Mouse (Mus musculus): Measurements from ENCODE around the gene Proser3.

Proser3 gene

GRCm38 (mm10) chr7:30552102-30553020 lies at the start of gene Proser3, which contains the start of gene Hspb6:
TSS of gene Proser3 (minus strand) at chr7:30552299.
TSS of gene Hspb6 (plus strand) at chr7:30552178.
- peak; percentile 98 to 99 for DNase-seq

DNA sequence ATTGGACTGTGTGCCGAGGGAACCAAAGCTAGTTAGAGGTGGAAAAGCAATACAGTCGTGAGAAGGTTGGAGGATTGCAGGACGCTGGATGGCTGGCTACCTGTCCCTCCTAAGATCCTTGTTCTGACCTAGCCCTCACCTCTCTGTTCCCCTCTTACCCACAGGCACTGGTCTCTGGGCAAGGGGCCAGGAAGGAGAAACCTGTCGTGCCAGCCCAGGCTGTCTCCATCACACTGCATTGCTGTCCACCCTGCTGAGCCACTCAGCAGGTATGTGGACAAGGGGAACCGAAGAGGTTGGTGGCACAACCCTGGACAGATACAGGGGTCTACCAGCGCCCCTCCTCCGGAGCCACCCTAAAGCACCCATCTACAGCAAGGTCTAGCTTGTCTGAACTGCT lies 48.6 kb upstream of the Proser3 start:
- DNase-seq: peak; percentile 46 to 50

GRCm38 (mm10) chr7:30599933-30600353 lies 47.8 kb upstream of the Proser3 start:
- peak; percentile 98 for DNase-seq

DNA sequence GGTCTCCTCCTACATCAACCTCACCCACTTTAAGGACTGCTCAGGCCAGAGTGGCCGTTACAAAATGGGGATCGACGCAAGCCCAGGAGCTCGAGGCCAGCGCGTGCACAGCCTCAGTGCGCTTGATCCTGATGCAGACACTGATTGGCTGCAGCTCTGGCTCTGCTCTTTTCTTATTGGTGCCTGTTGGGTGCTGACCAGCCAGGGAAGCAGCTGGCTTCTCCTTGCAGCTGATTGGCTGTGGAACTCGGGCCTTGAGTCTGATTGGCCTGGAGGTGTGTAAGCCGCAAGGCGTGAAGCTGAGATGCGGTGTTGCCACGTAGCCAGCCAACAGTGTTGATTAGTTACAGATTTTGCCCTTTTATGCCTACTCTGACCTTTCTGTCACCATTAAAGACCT lies 46.7 kb upstream of the Proser3 start, which contains the start of gene Zbtb32:
TSS of gene Zbtb32 (minus strand) at position 124 of the 400 bp plus-strand sequence.
- DNase-seq: no peak

GRCm38 (mm10) chr7:30596811-30597210 lies 44.7 kb upstream of the Proser3 start:
- no peak for DNase-seq

GRCm38 (mm10) chr7:30596093-30596492 lies 44.0 kb upstream of the Proser3 start:
- DNase-seq: no peak

GRCm38 (mm10) chr7:30594510-30595024 lies 42.5 kb upstream of the Proser3 start:
- no peak for DNase-seq

GRCm38 (mm10) chr7:30593579-30594509 lies 41.7 kb upstream of the Proser3 start:
- DNase-seq: peak in 1 of 2 experiments; percentile 4

DNA sequence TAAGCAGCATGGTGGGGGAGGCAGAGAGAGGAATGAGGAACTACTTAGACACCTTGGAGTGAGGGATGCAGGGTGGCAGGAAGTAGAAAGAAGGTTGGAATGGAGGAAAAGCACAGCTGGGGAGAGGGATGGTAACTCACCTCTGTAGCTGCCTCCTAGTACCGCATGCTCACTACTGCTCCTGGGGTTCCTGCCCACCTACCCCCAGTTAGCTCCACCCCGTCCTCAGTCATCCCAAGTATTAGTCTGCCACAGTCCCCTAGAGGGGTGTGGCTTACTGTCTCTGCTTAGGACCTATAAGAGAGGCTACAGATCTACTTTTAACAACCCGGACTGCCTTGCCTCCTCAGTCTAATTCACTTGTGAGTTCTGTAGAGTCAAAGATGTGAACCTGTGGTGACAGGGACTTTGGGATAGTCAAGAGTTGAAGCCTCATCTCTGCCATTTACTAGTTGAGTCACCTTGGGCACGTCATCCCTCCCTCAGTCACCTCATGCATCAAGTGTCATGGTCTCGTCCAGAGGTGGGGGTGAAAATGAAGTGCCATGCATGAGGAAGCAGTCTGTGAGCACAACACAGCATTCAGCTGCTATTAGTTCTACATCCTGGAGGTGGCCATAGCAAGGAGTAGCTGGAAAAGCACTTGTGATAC lies 40.8 kb upstream of the Proser3 start:
- DNase-seq: no peak

- no peak for DNase-seq
Observed at GRCm38 (mm10) chr7:30591605-30591951, 39.5 kb upstream of the Proser3 start.

DNA sequence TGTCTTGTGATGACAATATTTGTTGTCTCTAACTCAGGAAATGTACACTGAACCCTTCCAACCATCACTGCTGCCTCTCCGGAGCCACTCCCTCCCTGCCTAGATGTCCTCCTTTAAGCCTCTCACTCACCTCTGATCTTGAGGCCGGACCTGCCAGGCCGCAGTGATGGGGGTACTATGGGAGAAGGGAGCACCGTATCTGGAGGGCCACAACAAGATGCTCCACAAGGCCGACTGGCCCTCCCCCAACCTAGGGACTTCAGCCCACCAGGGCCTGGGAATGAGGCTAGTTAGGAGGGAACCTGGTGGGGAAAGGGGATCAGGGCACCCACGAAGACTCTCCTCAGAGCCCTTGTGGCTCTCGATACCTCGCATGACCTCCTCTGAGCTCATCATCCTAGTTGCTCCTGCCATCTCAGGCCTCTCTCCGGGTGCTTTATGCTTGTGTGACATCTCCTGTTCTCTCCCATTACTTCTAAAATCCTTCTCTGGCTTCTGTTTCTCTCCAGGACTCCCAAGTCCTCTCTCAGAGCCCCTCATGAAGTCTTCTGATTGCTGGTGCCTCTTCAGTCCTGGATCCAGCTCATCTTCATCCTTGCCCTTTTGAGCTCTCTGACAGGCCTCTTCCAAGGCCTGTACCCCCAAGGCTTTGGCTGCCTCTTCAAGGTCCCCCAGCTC lies 39.0 kb upstream of the Proser3 start:
- DNase-seq: no peak

- peak; percentile 92 to 96 for DNase-seq
Observed at GRCm38 (mm10) chr7:30589435-30590301, 37.6 kb upstream of the Proser3 start.

DNA sequence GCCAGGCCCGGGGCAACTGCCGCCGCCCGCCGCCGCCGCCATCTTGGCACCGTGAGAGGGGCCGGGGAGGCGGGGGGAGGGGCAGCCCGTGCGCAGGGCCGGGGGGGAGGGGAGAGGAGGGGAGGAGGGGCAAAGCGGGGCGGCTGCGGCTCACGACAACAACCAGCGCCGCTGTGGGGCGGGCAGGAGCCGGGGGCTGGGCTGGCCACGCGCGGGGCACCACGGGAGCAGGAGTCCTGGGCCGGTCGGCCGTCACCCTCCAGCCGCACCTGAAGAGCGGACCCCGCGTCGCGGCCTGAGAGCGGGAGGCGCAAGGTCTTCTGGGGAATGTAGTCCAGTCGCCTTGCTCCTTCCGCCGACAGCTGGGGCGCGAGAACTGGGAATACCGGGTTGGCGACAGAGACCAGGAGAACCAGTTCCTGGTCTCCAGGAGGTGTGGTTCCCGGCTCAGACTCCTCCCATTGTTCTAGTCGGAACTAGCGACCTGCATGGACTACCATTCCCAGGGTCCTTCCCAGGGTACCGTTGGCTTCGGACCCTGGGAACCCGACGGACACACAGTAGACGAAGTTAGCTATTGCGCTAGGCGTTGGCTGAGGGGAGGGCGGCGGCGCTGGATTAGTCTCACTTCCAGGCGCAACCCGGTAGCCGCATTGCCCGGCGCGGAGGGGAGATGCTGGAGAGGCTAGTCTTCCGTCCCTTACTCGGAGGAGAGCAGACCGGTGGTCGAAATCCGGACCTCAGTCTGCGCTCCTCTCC lies 36.8 kb upstream of the Proser3 start, which contains the start of gene Kmt2b:
TSS of gene Kmt2b (minus strand) at position 51 of the 759 bp plus-strand sequence.
- DNase-seq: peak; percentile 95 to 97

DNA sequence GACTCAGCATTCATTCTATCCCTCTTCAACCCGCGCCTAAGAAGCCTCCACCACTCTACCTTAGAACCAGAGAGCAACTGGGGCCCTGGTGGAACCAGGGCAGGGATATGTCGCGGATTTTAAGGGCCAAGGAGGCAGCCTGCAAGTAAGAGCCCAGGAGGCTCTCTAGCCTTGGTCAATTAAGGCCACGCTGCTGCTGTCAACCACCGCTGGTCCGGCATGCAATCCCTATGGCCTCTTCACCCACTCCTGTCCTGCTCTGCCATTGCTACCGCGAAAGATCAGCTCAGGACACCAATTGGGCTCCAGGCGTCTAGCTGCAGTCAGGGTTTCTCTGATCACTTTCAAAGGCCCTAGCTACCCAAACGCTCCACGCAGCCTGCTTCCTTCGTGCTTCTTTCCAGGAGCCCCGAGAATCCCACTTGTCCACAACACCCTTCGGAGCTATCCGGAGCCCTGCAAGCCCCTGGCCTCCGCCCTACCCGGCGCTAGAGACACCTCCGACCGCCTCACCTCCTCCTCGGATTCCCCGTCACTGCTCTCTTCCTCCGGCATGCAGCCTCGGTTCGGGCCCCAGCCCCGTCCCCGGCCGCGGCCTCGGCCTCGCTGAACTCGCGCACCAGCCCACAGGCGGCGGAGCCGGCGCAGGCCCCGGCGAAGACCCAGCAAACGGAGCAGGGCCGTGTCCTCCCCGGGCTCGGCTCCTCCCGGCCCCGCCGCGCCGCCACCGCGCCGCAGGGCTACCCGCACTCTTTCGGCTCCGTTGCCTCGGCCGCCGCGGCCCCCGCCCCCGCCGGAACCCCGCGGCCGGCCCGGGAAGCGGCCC lies 36.0 kb upstream of the Proser3 start:
- peak; percentile 67 to 74 for DNase-seq

DNA sequence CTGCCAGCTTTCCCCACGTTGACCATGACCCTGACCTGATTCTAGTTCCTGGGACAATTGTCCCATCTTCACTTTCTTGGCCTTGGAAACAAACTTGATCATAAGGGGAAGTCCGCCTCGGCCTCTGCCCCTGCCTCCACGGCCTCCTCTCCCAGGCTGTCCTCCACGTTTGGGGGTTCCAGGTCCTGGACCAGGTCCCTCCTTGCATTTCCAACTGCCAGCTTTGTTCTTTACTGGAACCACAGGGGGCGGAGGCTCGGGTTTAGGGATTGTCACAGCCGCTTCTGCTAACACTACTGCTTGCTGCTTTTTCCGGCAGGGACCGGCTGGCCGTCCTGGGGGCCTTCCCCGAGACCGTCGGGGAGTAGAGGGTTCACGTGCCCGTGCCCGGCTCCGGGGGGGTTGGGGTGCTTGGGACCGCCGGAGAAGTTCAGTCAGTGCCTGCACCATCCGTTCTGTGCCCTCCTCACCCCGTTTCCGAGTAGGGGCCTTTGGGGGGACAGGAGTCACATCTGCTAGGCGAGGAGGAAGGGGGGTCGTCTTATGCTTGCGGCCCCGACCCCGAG lies 34.4 kb upstream of the Proser3 start:
- DNase-seq: peak in 1 of 2 experiments; percentile 40

DNA sequence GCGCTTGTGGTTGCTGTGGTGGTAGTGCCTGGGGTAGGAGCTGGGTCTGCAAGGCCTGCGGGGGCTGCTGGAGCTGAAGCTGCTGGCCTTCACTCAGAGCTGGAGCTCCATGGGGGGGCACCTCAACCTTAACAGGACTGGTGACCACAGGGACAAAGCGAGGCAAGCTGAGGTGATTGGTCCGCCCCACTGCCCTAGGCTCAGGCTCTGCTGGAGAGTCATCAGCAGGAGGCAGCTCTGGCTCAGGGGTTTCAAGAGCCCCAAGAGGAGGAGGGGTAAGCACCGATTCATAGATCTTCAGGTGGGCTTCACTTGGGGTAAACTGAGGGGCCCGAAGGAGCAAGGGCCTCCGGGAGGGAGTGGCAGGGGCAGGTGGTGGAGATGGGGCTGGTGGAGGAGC lies 33.1 kb upstream of the Proser3 start:
- DNase-seq: no peak

- DNase-seq: no peak
Observed at GRCm38 (mm10) chr7:30584339-30584738, 32.2 kb upstream of the Proser3 start.

GRCm38 (mm10) chr7:30581547-30581946 lies 29.4 kb upstream of the Proser3 start:
- DNase-seq: peak in 1 of 2 experiments; percentile 10

DNA sequence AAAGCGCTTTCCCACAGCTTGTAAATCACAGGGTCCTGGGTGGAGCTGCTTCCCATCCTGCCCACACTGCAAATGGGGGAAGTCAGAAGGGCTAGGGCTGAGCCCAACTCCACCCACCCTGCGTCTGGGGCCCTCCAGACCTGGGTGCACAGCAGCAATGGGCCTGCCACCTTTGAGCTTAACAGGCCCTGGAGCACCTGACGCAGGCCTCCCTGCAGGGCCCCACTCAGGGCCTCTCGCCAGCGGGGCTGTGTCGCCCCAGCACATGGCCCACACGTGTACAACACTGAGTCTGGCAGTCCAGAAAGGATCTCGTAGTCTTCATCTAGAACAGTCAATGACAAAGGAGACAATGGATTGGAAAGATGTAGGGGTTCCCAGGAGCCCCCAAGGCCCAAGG lies 27.9 kb upstream of the Proser3 start:
- no peak for DNase-seq

All from cerebellum, postnatal 14 days (tissue).